Mouse (Mus musculus) spleen, adult 2 months (tissue): Measurements from ENCODE around the gene Sly. TPM values are rescaled to one million over a fixed set of nuclear protein-coding genes. Genes with fewer than 3 reads are reported as not detected.
"Not testable (repeated sequence)": the region's sequence is repeated elsewhere in the genome, so short reads cannot be mapped to it uniquely, and the experiment has no call there.

Experiments used
- DNase-seq, 2 experiments: peaks; one replicate each; pipeline versions ENCODE4 v3.0.0 to v3.0.0-alpha.2; 2012 to 2021; ENCODE audit warnings: low spot score in 2 of 2, low read depth in 1 of 2
- H3K27ac ChIP-seq: fragments of 200-500 bp; 2 replicates; pipeline ENCODE4 v1.5.1; 2012; ENCODE audit warnings: low read length, inconsistent platforms; ENCODE audit not compliant: insufficient read depth
- H3K27me3 ChIP-seq: fragments of 200-500 bp; 2 replicates; pipeline ENCODE4 v1.6.1; 2012; ENCODE audit warnings: mild to moderate bottlenecking, moderate library complexity, low read length, inconsistent platforms; ENCODE audit not compliant: control insufficient read depth, insufficient read depth
- H3K36me3 ChIP-seq: fragments of 200-500 bp; 2 replicates; pipeline ENCODE4 v1.6.1; 2012; ENCODE audit warnings: mild to moderate bottlenecking, low read length, inconsistent platforms; ENCODE audit not compliant: control insufficient read depth, insufficient read depth
- H3K4me1 ChIP-seq: fragments of 200-500 bp; 2 replicates; pipeline ENCODE4 v1.6.1; 2011; ENCODE audit warnings: inconsistent platforms; ENCODE audit not compliant: control insufficient read depth, insufficient read depth, insufficient read length
- H3K4me3 ChIP-seq: fragments of 200-500 bp; 2 replicates; pipeline ENCODE4 v1.5.1; 2011; ENCODE audit warnings: mild to moderate bottlenecking, inconsistent platforms; ENCODE audit not compliant: insufficient read depth, insufficient read length; ENCODE audit errors: extremely low read depth
- WGBS: fragments of 180-500 bp; shearing (Covaris S2); methylation state at CpG from one replicate; pipeline ENCODE4 v1.1.7; 2018; 5-methylcytosine and 5-hydroxymethylcytosine counted together
- polyA plus RNA-seq: library from polyadenylated mRNA; depleted of rRNA; stranded (reverse); fragments of >200 nt; gene quantifications from 2 replicates; pipeline ENCODE4 v1.2.3, GENCODE M21; 2012; rRNA removed

Sly gene
- polyA plus RNA-seq, result not detected in 2 replicates

GRCm38 (mm10) chrY:57186888-57187287 is at the start of gene Sly:
TSS of gene Sly (plus strand) at chrY:57187188.
- H3K4me1 ChIP-seq, H3K4me3 ChIP-seq, H3K36me3 ChIP-seq, DNase-seq, H3K27me3 ChIP-seq, H3K27ac ChIP-seq: not testable (repeated sequence)
- no CpG with 5 or more reads among the region's 5 CpGs for WGBS
